Mouse (Mus musculus) hindbrain, embryonic 13.5 days (tissue): ENCODE measurements around the gene Tasp1. TPM values are rescaled to one million over a fixed set of nuclear protein-coding genes. Genes with fewer than 3 reads are reported as not detected.
"Not testable (repeated sequence)": the region's sequence is repeated elsewhere in the genome, so short reads cannot be mapped to it uniquely, and the experiment has no call there.

Experiments
- ATAC-seq: fragments of 200-750 bp; cut with Nextera tagmentation; 2 replicates; pipeline ENCODE4 v1.8.0; 2017; ENCODE audit warnings: moderate TSS enrichment; ENCODE audit not compliant: low FRiP score
- H3K27ac ChIP-seq: fragments of 300-500 bp; sonication (generic); 2 replicates; pipeline ENCODE4 v1.5.1; 2015; ENCODE audit warnings: inconsistent platforms, mild to moderate bottlenecking, moderate library complexity
- H3K27me3 ChIP-seq: fragments of 300-500 bp; sonication (generic); 2 replicates; pipeline ENCODE4 v1.6.1; 2015; ENCODE audit warnings: mild to moderate bottlenecking, inconsistent platforms
- H3K36me3 ChIP-seq: fragments of 300-500 bp; sonication (generic); 2 replicates; pipeline ENCODE4 v1.6.1; 2015; ENCODE audit warnings: mild to moderate bottlenecking, inconsistent platforms
- H3K4me1 ChIP-seq: fragments of 300-500 bp; sonication (generic); replicated peaks from 2 replicates; pipeline ENCODE4 v1.6.1; 2015; ENCODE audit warnings: inconsistent platforms
- H3K4me2 ChIP-seq: fragments of 300-500 bp; sonication (generic); 2 replicates; pipeline ENCODE4 v1.6.1; 2015; ENCODE audit warnings: inconsistent platforms, mild to moderate bottlenecking, moderate library complexity
- H3K4me3 ChIP-seq: fragments of 300-500 bp; sonication (generic); 2 replicates; pipeline ENCODE4 v1.5.1; 2015; ENCODE audit warnings: mild to moderate bottlenecking, inconsistent platforms
- H3K9ac ChIP-seq: fragments of 300-500 bp; sonication (generic); 2 replicates; pipeline ENCODE4 v1.6.1; 2015; ENCODE audit warnings: mild to moderate bottlenecking, inconsistent platforms
- H3K9me3 ChIP-seq: fragments of 300-500 bp; sonication (generic); 2 replicates; pipeline ENCODE4 v1.6.1; 2016; ENCODE audit warnings: inconsistent platforms
- WGBS: fragments of 180-500 bp; shearing (Covaris S2); methylation state at CpG from one replicate; pipeline ENCODE4 v1.1.7; 2015; 5-methylcytosine and 5-hydroxymethylcytosine counted together
- polyA plus RNA-seq: library from polyadenylated mRNA; unstranded; fragments of >200 nt; fragmentation: Nextera tagmentation; extraction: Ambion mirVana; gene quantifications from 2 replicates; pipeline ENCODE4 v1.2.1, GENCODE M21; 2015

The Tasp1 gene
- polyA plus RNA-seq, 1 experiment from 2014 or later: 15.4 TPM

- 92% methylated on average over 2 of the region's 2 CpGs for whole genome bisulfite sequencing
- ATAC-seq: no peak
- Histone ChIP-seq H3K27ac (no peak overlapping the region), H3K9me3 (no peaks in the 10 kb centered on the region), H3K9ac (no peak overlapping the region), H3K4me3 (no peak overlapping the region), H3K4me1 (no peaks in the 10 kb centered on the region), H3K27me3 (no peaks in the 10 kb centered on the region), H3K36me3 (peaks cover 32% of the 10 kb centered on the region), H3K4me2 (no peak overlapping the region)
Observed at GRCm38 (mm10) chr2:140042522-140043131, 24.0 kb downstream of the Tasp1 start.

- Histone ChIP-seq H3K4me3 (no peak overlapping the region), H3K4me2 (no peak overlapping the region), H3K9ac (no peak overlapping the region), H3K27me3 (no peaks in the 10 kb centered on the region), H3K9me3 (no peaks in the 10 kb centered on the region), H3K36me3 (peaks cover 31% of the 10 kb centered on the region), H3K4me1 (no peaks in the 10 kb centered on the region), H3K27ac (no peak overlapping the region)
- ATAC-seq: no peak
- 98% methylated on average over 10 of the region's 10 CpGs for WGBS
Observed at GRCm38 (mm10) chr2:140042081-140042480, 24.5 kb downstream of the Tasp1 start.

GRCm38 (mm10) chr2:140037459-140037858 is 29.1 kb downstream of the Tasp1 start:
- Histone ChIP-seq H3K4me1 (no peaks in the 10 kb centered on the region), H3K4me2 (no peak overlapping the region), H3K36me3 (peaks cover 18% of the 10 kb centered on the region), H3K9me3 (no peaks in the 10 kb centered on the region), H3K9ac (no peak overlapping the region), H3K27ac (no peak overlapping the region), H3K4me3 (no peak overlapping the region), H3K27me3 (no peaks in the 10 kb centered on the region)
- ATAC-seq: no peak
- 95% methylated on average over 2 of the region's 2 CpGs for WGBS

- no peak for ATAC-seq
- no peaks in the 10 kb centered on the region for H3K27me3 ChIP-seq
Observed at GRCm38 (mm10) chr2:140036854-140037253, 29.8 kb downstream of the Tasp1 start.

GRCm38 (mm10) chr2:140024937-140025336 is 41.7 kb downstream of the Tasp1 start:
- H3K27me3 ChIP-seq: no peaks in the 10 kb centered on the region
- H3K36me3 ChIP-seq: peaks cover 25% of the 10 kb centered on the region
- no peak overlapping the region for H3K4me3 ChIP-seq
- H3K9ac ChIP-seq: no peak overlapping the region
- H3K4me1 ChIP-seq: no peaks in the 10 kb centered on the region
- no peaks in the 10 kb centered on the region for H3K9me3 ChIP-seq
- ATAC-seq: no peak
- 83% methylated on average over 4 of the region's 4 CpGs for WGBS
- H3K4me2 ChIP-seq: no peak overlapping the region
- no peak overlapping the region for H3K27ac ChIP-seq

More at GRCm38 (mm10) chr2:140036854-140037253, 29.8 kb downstream of the Tasp1 start:
- H3K27ac ChIP-seq: no peak overlapping the region
- no peak overlapping the region for H3K9ac ChIP-seq
- H3K4me3 ChIP-seq: no peak overlapping the region
- peaks cover 13% of the 10 kb centered on the region for H3K36me3 ChIP-seq
- no peak overlapping the region for H3K4me2 ChIP-seq
- H3K4me1 ChIP-seq: no peaks in the 10 kb centered on the region
- no peaks in the 10 kb centered on the region for H3K9me3 ChIP-seq

- H3K4me2 ChIP-seq: no peak overlapping the region
- WGBS: 90% methylated on average over 3 of the region's 3 CpGs
- ATAC-seq: no peak
- H3K9ac ChIP-seq: no peak overlapping the region
- H3K4me3 ChIP-seq: no peak overlapping the region
- peaks cover 5% of the 10 kb centered on the region; the same call in 1 of the 2 replicates for H3K36me3 ChIP-seq
- no peaks in the 10 kb centered on the region for H3K9me3 ChIP-seq
- H3K4me1 ChIP-seq: no peaks in the 10 kb centered on the region
- no peaks in the 10 kb centered on the region for H3K27me3 ChIP-seq
- no peak overlapping the region for H3K27ac ChIP-seq
Observed at GRCm38 (mm10) chr2:140007406-140007805, 59.2 kb downstream of the Tasp1 start.

- WGBS: 95% methylated on average over 2 of the region's 2 CpGs
- H3K27ac ChIP-seq: no peak overlapping the region
- ATAC-seq: no peak
- no peak overlapping the region for H3K4me2 ChIP-seq
- no peak overlapping the region for H3K4me3 ChIP-seq
- no peaks in the 10 kb centered on the region for H3K4me1 ChIP-seq
- peaks cover 10% of the 10 kb centered on the region; the same call in 1 of the 2 replicates for H3K36me3 ChIP-seq
- no peaks in the 10 kb centered on the region for H3K27me3 ChIP-seq
- no peak overlapping the region for H3K9ac ChIP-seq
- H3K9me3 ChIP-seq: no peaks in the 10 kb centered on the region
Observed at GRCm38 (mm10) chr2:139998170-139998569, 68.4 kb downstream of the Tasp1 start.

- not testable (repeated sequence) for H3K27ac ChIP-seq, H3K4me3 ChIP-seq, ATAC-seq, H3K9ac ChIP-seq, H3K9me3 ChIP-seq, H3K4me1 ChIP-seq, H3K27me3 ChIP-seq, H3K4me2 ChIP-seq
- 97% methylated on average over 1 of the region's 1 CpGs for WGBS
- H3K36me3 ChIP-seq: peaks cover 17% of the 10 kb centered on the region
Observed at GRCm38 (mm10) chr2:139989907-139990306, 76.7 kb downstream of the Tasp1 start.

GRCm38 (mm10) chr2:139967451-139967850 is 99.2 kb downstream of the Tasp1 start:
- no peaks in the 10 kb centered on the region for H3K4me1 ChIP-seq
- H3K4me2 ChIP-seq: no peak overlapping the region
- H3K36me3 ChIP-seq: no peaks in the 10 kb centered on the region
- no peaks in the 10 kb centered on the region for H3K9me3 ChIP-seq
- WGBS: 75% methylated on average over 2 of the region's 2 CpGs
- no peak overlapping the region for H3K4me3 ChIP-seq
- ATAC-seq: no peak
- no peaks in the 10 kb centered on the region for H3K27me3 ChIP-seq
- no peak overlapping the region for H3K27ac ChIP-seq
- no peak overlapping the region for H3K9ac ChIP-seq

GRCm38 (mm10) chr2:139966288-139966687 is 100.3 kb downstream of the Tasp1 start:
- H3K4me3 ChIP-seq: no peak overlapping the region
- 59% methylated on average over 3 of the region's 3 CpGs for WGBS
- H3K27ac ChIP-seq: no peak overlapping the region
- no peak overlapping the region for H3K9ac ChIP-seq
- H3K36me3 ChIP-seq: no peaks in the 10 kb centered on the region
- no peak overlapping the region for H3K4me2 ChIP-seq
- H3K27me3 ChIP-seq: no peaks in the 10 kb centered on the region
- ATAC-seq: no peak
- no peaks in the 10 kb centered on the region for H3K4me1 ChIP-seq
- H3K9me3 ChIP-seq: no peaks in the 10 kb centered on the region

GRCm38 (mm10) chr2:139948843-139949242 is 117.8 kb downstream of the Tasp1 start:
- ATAC-seq: no peak
- no peak overlapping the region for H3K4me3 ChIP-seq
- H3K27ac ChIP-seq: no peak overlapping the region
- peaks cover 8% of the 10 kb centered on the region; the same call in 1 of the 2 replicates for H3K36me3 ChIP-seq
- WGBS: 50% methylated on average over 1 of the region's 1 CpGs
- no peaks in the 10 kb centered on the region for H3K9me3 ChIP-seq
- H3K4me1 ChIP-seq: no peaks in the 10 kb centered on the region
- H3K27me3 ChIP-seq: no peaks in the 10 kb centered on the region
- no peak overlapping the region for H3K4me2 ChIP-seq
- H3K9ac ChIP-seq: no peak overlapping the region

GRCm38 (mm10) chr2:139937581-139937980 is 129.0 kb downstream of the Tasp1 start:
- ATAC-seq: no peak
- peaks cover 10% of the 10 kb centered on the region for H3K36me3 ChIP-seq
- no peak overlapping the region for H3K4me2 ChIP-seq
- H3K9me3 ChIP-seq: no peaks in the 10 kb centered on the region
- no peak overlapping the region for H3K4me3 ChIP-seq
- WGBS: 35% methylated on average over 2 of the region's 2 CpGs
- no peaks in the 10 kb centered on the region for H3K4me1 ChIP-seq
- no peak overlapping the region for H3K9ac ChIP-seq
- no peaks in the 10 kb centered on the region for H3K27me3 ChIP-seq
- no peak overlapping the region for H3K27ac ChIP-seq

- Histone ChIP-seq H3K9ac (no peak overlapping the region), H3K4me2 (no peak overlapping the region), H3K27ac (no peak overlapping the region), H3K9me3 (no peaks in the 10 kb centered on the region), H3K36me3 (0 out of 2 replicates have a peak, but pooled peaks cover 2% of the 10 kb centered on the region), H3K27me3 (no peaks in the 10 kb centered on the region), H3K4me1 (no peaks in the 10 kb centered on the region), H3K4me3 (no peak overlapping the region)
- 80% methylated on average over 10 of the region's 10 CpGs for WGBS
- ATAC-seq: no peak
Observed at GRCm38 (mm10) chr2:139934577-139934976, 132.0 kb downstream of the Tasp1 start.
